Mouse (Mus musculus): ENCODE results near the gene Olfr767. TPM values are rescaled to one million over a fixed set of nuclear protein-coding genes. Genes with fewer than 3 reads are reported as not detected.
"Not testable (repeated sequence)": the region's sequence is repeated elsewhere in the genome, so short reads cannot be mapped to it uniquely, and the experiment has no call there.

Olfr767 gene
- 0.01 TPM in 1 of 2 replicates, not detected in the other for polyA plus RNA-seq (2012; rRNA removed)
- polyA plus RNA-seq (2014; fragmentation: Nextera tagmentation; extraction: Ambion mirVana), result not detected in 2 replicates

GRCm38 (mm10) chr10:129082810-129083209 is at the start of gene Olfr767:
TSS of gene Olfr767 (minus strand) at chr10:129082910.
- H3K9ac ChIP-seq (ENCODE audit: low read depth, low read length, severe bottlenecking); H3K4me2 ChIP-seq (replicated peaks; ENCODE audit: low read depth, low read length, severe bottlenecking); H3K27me3 ChIP-seq (ENCODE audit: control insufficient read depth, insufficient read depth, low read length); H3K9me3 ChIP-seq (ENCODE audit: control insufficient read depth, low read length); DNase-seq (ENCODE audit: low spot score); H3K4me3 ChIP-seq (replicated peaks; ENCODE audit: low read length); H3K36me3 ChIP-seq (ENCODE audit: control insufficient read depth, insufficient read depth, low read length); H3K4me1 ChIP-seq (ENCODE audit: control insufficient read depth, insufficient read depth, low read length); ATAC-seq (ENCODE audit: low FRiP score, low read depth); H3K27ac ChIP-seq (replicated peaks; ENCODE audit: low read depth, low read length): not testable (repeated sequence)

- no peaks in the 10 kb centered on the region for H3K36me3 ChIP-seq (ENCODE audit: control insufficient read depth, insufficient read depth, low read length)
- no peaks in the 10 kb centered on the region for H3K9me3 ChIP-seq (ENCODE audit: control insufficient read depth, low read length)
- no peak within 1 kb of the TSS for H3K27ac ChIP-seq (replicated peaks; ENCODE audit: low read depth, low read length)
- WGBS, result 78% methylated on average over 2 of the region's 2 CpGs
- ATAC-seq (ENCODE audit: low FRiP score, low read depth), result no peak
- no peak within 1 kb of the TSS for H3K9ac ChIP-seq (ENCODE audit: low read depth, low read length, severe bottlenecking)
- TF ChIP-seq POLR2A (IDR thresholded peaks at IDR 0.05; ENCODE audit: borderline replicate concordance, extremely low read depth, insufficient read depth, insufficient read length), result no peak
- H3K4me2 ChIP-seq (replicated peaks; ENCODE audit: low read depth, low read length, severe bottlenecking), result no peak within 1 kb of the TSS
- no peak within 1 kb of the TSS for H3K4me3 ChIP-seq (replicated peaks; ENCODE audit: low read length)
- H3K27me3 ChIP-seq (ENCODE audit: control insufficient read depth, insufficient read depth, low read length), result no peaks in the 10 kb centered on the region
- H3K4me1 ChIP-seq (ENCODE audit: control insufficient read depth, insufficient read depth, low read length), result no peaks in the 10 kb centered on the region
- no peak for DNase-seq (ENCODE audit: low spot score)
Observed at GRCm38 (mm10) chr10:129117761-129118160, 35.1 kb upstream of the Olfr767 start, which contains the start of gene Olfr769. TSS of gene Olfr769 (minus strand) at chr10:129117861.

DNA sequence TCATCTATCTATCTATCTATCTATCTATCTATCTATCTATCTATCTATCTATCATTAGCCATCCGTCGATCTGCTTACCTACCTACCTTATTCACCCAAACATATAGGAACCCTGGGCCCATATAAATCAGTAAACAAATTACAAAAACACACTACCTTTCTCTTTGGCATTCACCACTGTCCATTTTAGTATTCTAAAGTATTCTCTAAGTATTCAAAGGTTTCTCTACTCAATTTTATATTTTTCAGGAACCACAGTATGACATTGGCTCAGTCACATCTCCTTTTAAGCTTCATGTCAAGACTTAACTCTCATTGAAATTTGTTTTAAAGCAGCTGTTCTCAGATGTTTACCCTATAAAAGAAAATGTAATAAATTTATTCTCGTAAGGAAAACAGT is 32.4 kb upstream of the Olfr767 start:
- ATAC-seq (ENCODE audit: low FRiP score, low read depth) (no peak), DNase-seq (ENCODE audit: low spot score) (no peak)
- no peak overlapping the region for H3K9ac ChIP-seq (ENCODE audit: low read depth, low read length, severe bottlenecking)
- no peaks in the 10 kb centered on the region for H3K27me3 ChIP-seq (ENCODE audit: control insufficient read depth, insufficient read depth, low read length)
- H3K27ac ChIP-seq (replicated peaks; ENCODE audit: low read depth, low read length), result no peak overlapping the region
- H3K36me3 ChIP-seq (ENCODE audit: control insufficient read depth, insufficient read depth, low read length), result no peaks in the 10 kb centered on the region
- no peak overlapping the region for H3K4me3 ChIP-seq (replicated peaks; ENCODE audit: low read length)
- no peaks in the 10 kb centered on the region for H3K9me3 ChIP-seq (ENCODE audit: control insufficient read depth, low read length)
- H3K4me2 ChIP-seq (replicated peaks; ENCODE audit: low read depth, low read length, severe bottlenecking), result no peak overlapping the region
- WGBS, result 86% methylated on average over 3 of the region's 3 CpGs
- TF ChIP-seq POLR2A (IDR thresholded peaks at IDR 0.05; ENCODE audit: borderline replicate concordance, extremely low read depth, insufficient read depth, insufficient read length), result no peak
- no peaks in the 10 kb centered on the region for H3K4me1 ChIP-seq (ENCODE audit: control insufficient read depth, insufficient read depth, low read length)

DNA sequence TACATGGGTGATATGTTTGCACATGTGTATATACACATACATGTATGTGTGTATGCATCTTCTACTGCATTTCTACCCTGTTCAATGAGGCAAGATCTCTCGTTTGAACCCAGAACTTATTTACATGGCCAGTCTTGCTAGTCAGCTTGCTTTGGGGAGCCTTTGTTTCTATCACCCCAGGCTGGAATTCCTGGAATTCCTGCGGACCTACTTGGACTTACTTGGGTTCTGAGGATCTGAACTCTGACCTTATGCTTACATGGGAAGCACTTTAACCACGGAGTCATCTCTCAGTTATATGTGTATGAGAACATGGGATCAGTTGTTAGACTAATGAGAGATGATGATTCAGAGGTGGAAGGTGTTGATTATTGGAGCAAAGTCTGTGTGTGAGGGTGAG is 18.5 kb upstream of the Olfr767 start:
- Histone ChIP-seq H3K27me3 (ENCODE audit: control insufficient read depth, insufficient read depth, low read length) (no peaks in the 10 kb centered on the region), H3K4me2 (replicated peaks; ENCODE audit: low read depth, low read length, severe bottlenecking) (no peak overlapping the region), H3K27ac (replicated peaks; ENCODE audit: low read depth, low read length) (no peak overlapping the region), H3K9me3 (ENCODE audit: control insufficient read depth, low read length) (no peaks in the 10 kb centered on the region), H3K4me1 (ENCODE audit: control insufficient read depth, insufficient read depth, low read length) (no peaks in the 10 kb centered on the region), H3K9ac (ENCODE audit: low read depth, low read length, severe bottlenecking) (no peak overlapping the region), H3K4me3 (replicated peaks; ENCODE audit: low read length) (no peak overlapping the region), H3K36me3 (ENCODE audit: control insufficient read depth, insufficient read depth, low read length) (no peaks in the 10 kb centered on the region)
- WGBS, result 43% methylated on average over 3 of the region's 3 CpGs
- DNase-seq (ENCODE audit: low spot score) (no peak), ATAC-seq (ENCODE audit: low FRiP score, low read depth) (no peak)
- no peak for TF ChIP-seq POLR2A (IDR thresholded peaks at IDR 0.05; ENCODE audit: borderline replicate concordance, extremely low read depth, insufficient read depth, insufficient read length)

DNA sequence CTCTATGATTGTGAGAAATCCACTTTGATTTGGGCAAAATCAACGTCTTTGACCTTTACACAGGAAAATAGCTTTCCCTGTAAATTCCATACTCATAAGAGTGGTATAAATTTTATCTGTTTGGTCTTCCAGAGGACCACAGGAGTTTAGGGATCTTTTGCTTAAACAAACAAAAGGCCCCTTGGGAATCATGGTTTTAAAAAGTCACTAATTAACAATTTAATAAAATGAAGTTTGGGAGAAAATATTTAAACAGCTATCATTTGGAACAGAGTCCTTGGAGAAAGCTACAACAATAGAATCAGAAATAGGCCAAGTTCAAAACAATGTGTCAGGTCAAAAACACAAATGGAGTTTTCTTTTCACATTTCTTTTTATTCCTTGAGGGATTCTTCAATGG is 16.6 kb upstream of the Olfr767 start, which contains the start of gene Olfr768:
TSS of gene Olfr768 (minus strand) at position 101 of the 400 bp plus-strand sequence.
- Histone ChIP-seq H3K27me3 (ENCODE audit: control insufficient read depth, insufficient read depth, low read length) (no peaks in the 10 kb centered on the region), H3K4me3 (replicated peaks; ENCODE audit: low read length) (no peak within 1 kb of the TSS), H3K27ac (replicated peaks; ENCODE audit: low read depth, low read length) (no peak within 1 kb of the TSS), H3K4me2 (replicated peaks; ENCODE audit: low read depth, low read length, severe bottlenecking) (no peak within 1 kb of the TSS), H3K9me3 (ENCODE audit: control insufficient read depth, low read length) (no peaks in the 10 kb centered on the region), H3K9ac (ENCODE audit: low read depth, low read length, severe bottlenecking) (no peak within 1 kb of the TSS), H3K4me1 (ENCODE audit: control insufficient read depth, insufficient read depth, low read length) (no peaks in the 10 kb centered on the region), H3K36me3 (ENCODE audit: control insufficient read depth, insufficient read depth, low read length) (no peaks in the 10 kb centered on the region)
- ATAC-seq (ENCODE audit: low FRiP score, low read depth) (no peak), DNase-seq (ENCODE audit: low spot score) (no peak)
- TF ChIP-seq POLR2A (IDR thresholded peaks at IDR 0.05; ENCODE audit: borderline replicate concordance, extremely low read depth, insufficient read depth, insufficient read length), result no peak
- 77% methylated on average over 1 of the region's 1 CpGs for WGBS

DNA sequence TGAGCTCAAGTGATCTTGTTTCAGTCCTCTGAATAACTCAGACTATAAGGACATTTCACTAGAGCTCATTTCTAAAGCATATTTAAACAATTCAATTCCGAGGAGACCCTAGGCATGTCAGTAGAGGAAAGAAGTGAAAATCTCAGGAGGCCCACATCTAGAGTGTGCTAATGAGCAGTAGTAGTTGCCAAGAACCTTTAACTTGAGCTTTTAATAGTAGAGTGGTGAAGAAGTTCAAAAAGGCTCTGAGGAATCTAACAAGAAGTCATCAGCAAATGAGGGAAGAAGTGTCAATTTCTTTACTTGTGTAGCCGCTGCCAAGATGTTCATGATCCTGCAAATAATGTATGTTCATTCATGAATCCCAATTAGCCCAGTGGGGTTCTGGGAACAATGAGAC is 13.8 kb downstream of the Olfr767 start, which contains the start of gene Olfr766-ps1:
TSS of gene Olfr766-ps1 (minus strand) at position 101 of the 400 bp plus-strand sequence.
- Histone ChIP-seq H3K27ac (replicated peaks; ENCODE audit: low read depth, low read length) (no peak within 1 kb of the TSS), H3K9ac (ENCODE audit: low read depth, low read length, severe bottlenecking) (no peak within 1 kb of the TSS), H3K36me3 (ENCODE audit: control insufficient read depth, insufficient read depth, low read length) (no peaks in the 10 kb centered on the region), H3K4me1 (ENCODE audit: control insufficient read depth, insufficient read depth, low read length) (no peaks in the 10 kb centered on the region), H3K4me3 (replicated peaks; ENCODE audit: low read length) (no peak within 1 kb of the TSS), H3K9me3 (ENCODE audit: control insufficient read depth, low read length) (no peaks in the 10 kb centered on the region), H3K4me2 (replicated peaks; ENCODE audit: low read depth, low read length, severe bottlenecking) (no peak within 1 kb of the TSS), H3K27me3 (ENCODE audit: control insufficient read depth, insufficient read depth, low read length) (no peaks in the 10 kb centered on the region)
- no peak for TF ChIP-seq POLR2A (IDR thresholded peaks at IDR 0.05; ENCODE audit: borderline replicate concordance, extremely low read depth, insufficient read depth, insufficient read length)
- 80% methylated on average over 2 of the region's 2 CpGs for WGBS
- ATAC-seq (ENCODE audit: low FRiP score, low read depth), result no peak
- no peak for DNase-seq (ENCODE audit: low spot score)

DNA sequence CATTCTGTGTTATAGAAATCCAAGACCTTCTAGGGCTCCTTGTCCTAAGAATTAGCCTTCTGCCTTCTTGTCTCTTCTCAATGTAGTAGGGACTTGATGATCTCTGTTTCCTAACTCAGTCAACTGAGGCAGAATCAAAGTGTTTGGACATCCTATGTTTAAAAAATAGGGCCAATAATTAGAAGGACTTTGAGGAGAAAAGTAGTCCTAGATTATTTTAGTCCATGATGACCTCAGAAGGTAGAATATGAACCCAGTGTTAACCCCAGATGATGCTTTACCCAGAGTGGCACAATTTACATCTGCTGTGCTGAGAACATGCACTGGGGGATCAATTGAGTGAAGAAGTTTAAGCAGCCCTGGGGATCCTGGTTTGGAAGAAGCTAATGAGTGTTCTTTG is 32.8 kb downstream of the Olfr767 start, which contains the start of gene Olfr765:
TSS of gene Olfr765 (minus strand) at position 101 of the 400 bp plus-strand sequence.
- not testable (repeated sequence) for H3K9ac ChIP-seq (ENCODE audit: low read depth, low read length, severe bottlenecking); H3K4me3 ChIP-seq (replicated peaks; ENCODE audit: low read length); H3K27ac ChIP-seq (replicated peaks; ENCODE audit: low read depth, low read length); DNase-seq (ENCODE audit: low spot score); ATAC-seq (ENCODE audit: low FRiP score, low read depth); H3K36me3 ChIP-seq (ENCODE audit: control insufficient read depth, insufficient read depth, low read length); H3K9me3 ChIP-seq (ENCODE audit: control insufficient read depth, low read length); H3K4me2 ChIP-seq (replicated peaks; ENCODE audit: low read depth, low read length, severe bottlenecking); H3K27me3 ChIP-seq (ENCODE audit: control insufficient read depth, insufficient read depth, low read length); H3K4me1 ChIP-seq (ENCODE audit: control insufficient read depth, insufficient read depth, low read length)

All from limb, embryonic 14.5 days (tissue).